Mouse (Mus musculus): ENCODE results near the gene Rnf113a2. TPM values are rescaled to one million over a fixed set of nuclear protein-coding genes. Genes with fewer than 3 reads are reported as not detected.

Rnf113a2 gene
- 10 to 100 TPM; 11.7 to 12.5 TPM for total RNA-seq (2021)
- long read RNA-seq, experiment 1, transcript Rnf113a2-201 (1 exons, 1,383 nt): major isoform, 10 of 10 reads
- long read RNA-seq, experiment 1, partial matches to known transcripts: 0 of 10 reads
- long read RNA-seq, experiment 1, other reads (novel, unspliced or antisense): 0 of 10 reads
- long read RNA-seq, experiment 2, transcript Rnf113a2-201 (1 exons, 1,383 nt): major isoform, 19 of 19 reads
- long read RNA-seq, experiment 2, partial matches to known transcripts: 0 of 19 reads
- long read RNA-seq, experiment 2, other reads (novel, unspliced or antisense): 0 of 19 reads

GRCm38 (mm10) chr12:84416834-84417604 is at the start of gene Rnf113a2:
Rnf113a2 (plus strand) TSS chr12:84417196.
- peak; percentile 73 for DNase-seq (ENCODE audit: low spot score)

GRCm38 (mm10) chr12:84371647-84372046 is 45.3 kb upstream of the Rnf113a2 start:
- DNase-seq (ENCODE audit: low spot score): no peak

DNA sequence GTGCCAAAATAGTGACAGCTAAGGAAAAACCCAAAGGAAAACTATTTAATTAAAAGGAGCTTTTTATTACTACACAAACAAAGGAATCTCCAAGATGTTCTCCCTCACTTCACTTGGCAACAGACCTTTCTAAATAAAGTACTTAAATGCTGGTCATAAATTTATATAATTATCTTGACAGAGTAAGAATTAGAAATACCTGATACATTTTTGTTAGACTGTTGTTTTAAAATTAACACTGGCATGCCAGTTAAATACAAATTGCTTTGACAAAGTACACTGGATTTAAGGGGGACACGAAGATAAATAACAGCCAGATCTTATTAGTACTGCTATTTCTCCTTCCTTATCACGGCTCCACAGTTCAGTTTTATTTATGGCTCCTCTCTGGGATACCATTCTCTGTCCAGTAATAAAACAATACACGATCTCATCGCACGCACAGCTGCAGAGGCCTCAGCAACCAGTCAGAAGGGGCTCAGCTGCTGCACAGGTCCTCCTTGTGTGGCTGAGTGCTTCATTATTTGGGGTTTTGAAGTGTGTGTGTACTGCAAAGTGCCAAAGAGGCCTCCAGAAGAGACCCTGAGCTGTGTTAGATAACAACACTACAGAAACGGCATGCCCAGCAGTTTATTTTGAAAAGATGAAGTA is 43.0 kb upstream of the Rnf113a2 start:
- no peak for DNase-seq (ENCODE audit: low spot score)

DNA sequence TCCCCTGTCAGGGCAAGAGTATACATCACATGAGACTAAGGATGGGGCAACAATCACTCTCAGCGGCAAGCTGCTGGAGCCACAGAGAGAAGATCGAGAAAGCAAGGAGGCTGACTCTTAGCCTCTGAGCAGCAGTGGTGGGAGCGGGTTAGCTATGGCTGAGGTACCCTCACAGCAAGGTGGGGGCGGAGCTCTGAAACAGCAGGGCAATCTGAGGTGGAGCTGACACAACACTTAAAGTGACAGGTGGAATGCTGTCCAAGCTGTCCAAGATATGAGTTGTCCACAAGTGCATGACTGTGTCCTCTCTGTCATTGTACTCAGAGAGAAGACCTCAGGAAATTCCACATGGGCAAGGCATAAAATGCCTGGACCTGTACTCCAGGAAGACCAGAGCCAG is 34.6 kb upstream of the Rnf113a2 start:
- DNase-seq (ENCODE audit: low spot score): no peak

- DNase-seq (ENCODE audit: low spot score): no peak
Observed at GRCm38 (mm10) chr12:84384644-84385081, 32.3 kb upstream of the Rnf113a2 start.

GRCm38 (mm10) chr12:84385408-84385807 is 31.6 kb upstream of the Rnf113a2 start:
- no peak for DNase-seq (ENCODE audit: low spot score)

GRCm38 (mm10) chr12:84388097-84388496 is 28.9 kb upstream of the Rnf113a2 start:
- no peak for DNase-seq (ENCODE audit: low spot score)

- no peak for DNase-seq (ENCODE audit: low spot score)
Observed at GRCm38 (mm10) chr12:84388774-84389400, 28.1 kb upstream of the Rnf113a2 start.

DNA sequence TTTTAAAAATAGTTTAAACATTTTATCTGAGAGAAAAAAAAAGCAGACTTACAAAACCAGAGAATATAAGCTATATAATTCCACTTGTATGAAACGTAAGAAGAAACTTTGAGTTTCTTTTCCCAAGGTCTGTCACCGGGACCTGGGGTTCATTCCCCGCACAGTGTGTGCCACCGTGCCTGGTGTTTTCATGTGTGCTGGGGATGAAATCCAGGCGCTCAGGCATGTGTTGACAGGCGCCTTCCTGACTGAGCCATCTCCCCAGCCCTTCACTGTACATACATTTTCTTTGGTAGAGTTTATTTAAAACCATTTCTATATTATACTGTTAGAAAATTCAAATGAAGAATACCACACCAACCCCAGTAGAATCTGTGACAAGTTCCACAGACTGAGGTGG is 26.7 kb upstream of the Rnf113a2 start:
- no peak for DNase-seq (ENCODE audit: low spot score)

DNA sequence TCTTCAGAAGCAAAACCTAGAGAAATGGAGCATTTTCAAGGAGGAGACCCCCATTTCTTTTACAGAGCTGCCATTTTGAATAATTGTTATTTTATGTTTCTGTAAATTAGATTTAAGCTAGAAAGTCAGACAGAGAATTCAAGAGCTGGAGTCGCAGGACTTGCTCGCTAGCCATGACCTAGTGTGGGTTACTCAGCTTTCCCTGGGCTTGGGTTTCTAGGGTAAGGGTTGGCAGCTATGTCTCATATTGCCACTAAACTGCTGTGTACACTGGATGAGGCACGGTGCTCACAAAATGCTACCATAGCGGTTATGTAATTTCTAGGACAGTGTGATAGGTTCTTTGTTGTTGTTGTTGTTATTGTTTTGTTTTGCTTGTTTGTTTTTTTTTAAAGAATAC is 24.3 kb upstream of the Rnf113a2 start:
- DNase-seq (ENCODE audit: low spot score): no peak

- DNase-seq (ENCODE audit: low spot score): no peak
Observed at GRCm38 (mm10) chr12:84393847-84394246, 23.1 kb upstream of the Rnf113a2 start.

DNA sequence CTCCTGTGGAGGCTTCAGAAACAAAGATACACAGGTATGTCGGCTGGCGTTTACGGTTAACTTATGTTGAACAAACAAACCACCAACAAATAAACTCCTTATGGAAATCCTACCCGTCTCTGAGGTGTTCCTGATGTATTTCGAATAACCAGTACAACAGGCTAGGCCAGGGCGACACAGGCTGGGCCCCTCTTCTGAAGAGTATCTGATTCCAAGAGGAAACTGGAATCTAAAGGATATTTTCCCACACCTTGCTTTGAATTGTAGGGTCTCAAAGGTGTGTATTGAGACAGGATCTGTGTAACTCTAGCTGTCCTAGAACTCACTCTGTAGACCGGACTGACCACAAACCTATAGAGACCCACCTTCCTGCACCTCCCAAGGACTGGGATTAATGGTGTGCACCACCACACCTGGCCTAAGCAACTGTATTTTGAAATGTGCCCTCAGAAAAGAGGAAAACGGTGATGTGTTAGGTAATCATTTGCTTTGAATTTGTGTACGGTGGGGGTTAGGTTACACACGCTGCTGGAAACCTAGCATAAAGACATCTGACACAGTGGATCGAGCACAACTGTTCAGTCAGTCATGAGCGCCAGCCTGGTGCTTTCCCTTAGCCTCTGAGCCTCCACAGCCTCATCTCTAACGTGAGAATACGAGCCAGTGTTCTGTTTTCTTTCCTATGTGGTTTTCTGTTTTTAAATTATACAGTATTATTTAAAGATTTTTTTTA is 19.9 kb upstream of the Rnf113a2 start:
- DNase-seq (ENCODE audit: low spot score): no peak

GRCm38 (mm10) chr12:84397685-84398084 is 19.3 kb upstream of the Rnf113a2 start:
- DNase-seq (ENCODE audit: low spot score): no peak

GRCm38 (mm10) chr12:84398629-84399028 is 18.4 kb upstream of the Rnf113a2 start:
- no peak for DNase-seq (ENCODE audit: low spot score)

- no peak for DNase-seq (ENCODE audit: low spot score)
Observed at GRCm38 (mm10) chr12:84399135-84399534, 17.9 kb upstream of the Rnf113a2 start.

DNA sequence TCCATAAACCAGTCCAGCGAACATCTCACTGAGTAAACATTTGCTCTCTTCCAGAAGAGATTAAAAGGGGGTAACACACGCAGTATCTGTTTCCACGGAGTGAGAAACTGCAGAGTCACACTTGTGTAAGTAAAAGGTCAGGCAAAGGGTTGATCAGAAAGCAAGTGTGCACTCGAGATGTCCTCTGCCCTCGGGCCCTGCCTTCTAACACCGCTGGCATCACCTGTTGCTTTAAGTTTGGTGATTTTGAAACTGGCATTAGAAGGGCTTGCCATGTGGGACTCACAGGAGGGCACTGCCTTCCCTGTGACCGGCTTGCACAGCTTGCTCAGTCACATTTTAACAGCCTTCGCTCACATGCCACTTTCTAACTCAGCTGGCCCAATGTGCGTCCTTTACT is 17.3 kb upstream of the Rnf113a2 start:
- no peak for DNase-seq (ENCODE audit: low spot score)

- no peak for DNase-seq (ENCODE audit: low spot score)
Observed at GRCm38 (mm10) chr12:84400068-84400467, 16.9 kb upstream of the Rnf113a2 start.

- no peak for DNase-seq (ENCODE audit: low spot score)
Observed at GRCm38 (mm10) chr12:84400653-84401052, 16.3 kb upstream of the Rnf113a2 start.

DNA sequence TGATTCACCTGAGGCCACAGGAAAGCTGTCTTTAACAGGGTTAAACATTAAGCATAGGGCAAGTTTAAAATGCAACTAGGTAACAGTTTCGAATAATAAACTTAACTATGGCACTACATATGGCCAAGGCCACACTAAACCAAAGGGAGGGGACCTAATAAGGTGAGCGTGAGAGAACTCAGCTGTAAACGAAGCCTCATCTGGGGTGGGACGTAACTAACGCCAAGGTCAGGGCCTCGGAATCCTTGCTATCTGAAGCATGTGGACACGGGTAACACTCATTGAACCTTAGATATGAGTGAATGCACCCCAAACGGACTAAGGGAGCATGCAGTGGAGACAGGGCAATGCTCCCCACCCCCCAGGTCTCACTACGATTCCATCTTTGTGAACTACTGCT is 14.1 kb upstream of the Rnf113a2 start:
- DNase-seq (ENCODE audit: low spot score): no peak

DNA sequence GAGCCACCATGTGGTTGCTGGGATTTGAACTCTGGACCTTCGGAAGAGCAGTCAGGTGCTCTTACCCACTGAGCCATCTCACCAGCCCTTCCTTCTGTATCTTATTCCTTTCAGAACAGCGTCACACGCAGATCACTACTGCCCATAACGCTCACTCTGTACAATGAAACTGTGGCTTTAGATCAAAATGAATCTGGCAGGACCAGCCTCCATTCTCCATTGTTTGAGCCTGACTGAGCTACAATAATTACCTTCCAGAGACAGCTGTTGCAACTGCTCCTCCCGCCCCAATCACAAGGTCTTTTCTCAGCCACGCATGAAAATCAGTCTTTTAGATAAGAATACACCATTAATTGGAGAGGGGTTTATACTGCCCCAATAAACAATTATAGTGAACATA is 12.5 kb upstream of the Rnf113a2 start:
- no peak for DNase-seq (ENCODE audit: low spot score)

- DNase-seq (ENCODE audit: low spot score): no peak
Observed at GRCm38 (mm10) chr12:84407259-84407658, 9.7 kb upstream of the Rnf113a2 start.
